Mouse (Mus musculus) ZHBTc4 (cell line): Measurements from ENCODE around the gene Otulinl.

Experiments
- DNase-seq: peaks from one replicate; pipeline ENCODE4 v3.0.0-alpha.2; 2011; ENCODE audit warnings: low read depth, low spot score

Gene Otulinl

DNA sequence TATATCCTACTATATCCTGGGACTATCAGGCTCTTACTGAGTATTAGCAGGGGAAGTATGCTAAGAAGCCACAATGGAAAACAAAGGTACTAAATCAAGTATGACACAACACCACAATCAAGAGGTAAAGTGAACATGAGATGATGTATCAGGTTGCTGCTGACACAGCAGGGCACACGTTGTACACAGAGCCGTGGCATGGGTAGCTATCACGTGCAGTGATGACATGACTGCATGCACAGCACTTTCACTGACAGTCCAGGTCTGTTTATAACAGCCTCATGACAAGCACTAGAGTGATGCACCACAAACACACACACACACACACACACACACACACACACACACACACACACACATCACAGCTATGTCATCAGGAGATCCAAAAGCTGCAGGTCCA is 64.2 kb downstream of the Otulinl start:
- no peak for DNase-seq

DNA sequence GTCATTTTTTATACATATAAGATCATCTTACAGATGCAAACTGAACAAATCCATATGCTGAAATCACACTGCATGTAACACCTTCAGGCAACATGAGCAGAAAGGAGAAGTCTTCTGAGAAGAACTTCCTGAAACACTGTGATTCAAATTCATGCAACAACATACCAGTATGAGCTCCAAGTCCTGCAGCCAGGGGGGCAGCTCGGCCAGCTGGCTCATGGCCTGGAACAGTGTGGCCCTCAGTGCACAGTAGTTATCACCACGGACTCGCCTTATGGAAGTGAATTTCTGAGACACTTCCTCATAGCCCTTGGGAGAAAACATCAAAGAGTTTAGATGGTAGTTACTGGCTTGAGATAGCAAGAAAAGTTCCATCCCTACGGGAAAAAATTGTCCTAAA is 65.2 kb downstream of the Otulinl start:
- no peak for DNase-seq

DNA sequence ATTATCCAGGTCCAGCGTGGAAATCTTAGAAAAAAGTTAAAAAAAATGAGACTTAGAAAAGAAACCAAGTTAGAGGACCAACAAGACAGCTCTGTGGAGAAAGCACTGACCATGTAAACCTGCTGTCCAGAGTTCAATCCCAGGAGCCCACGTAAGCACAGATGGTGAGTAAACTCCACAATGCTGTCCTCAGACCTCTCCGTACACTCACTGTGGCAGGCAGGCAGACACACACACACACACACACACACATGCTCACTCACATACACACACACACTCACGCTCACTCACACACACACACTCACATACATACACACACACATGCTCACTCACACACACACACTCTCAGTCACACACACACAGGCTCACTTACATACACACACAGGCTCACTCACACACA is 68.1 kb downstream of the Otulinl start:
- no peak for DNase-seq

DNA sequence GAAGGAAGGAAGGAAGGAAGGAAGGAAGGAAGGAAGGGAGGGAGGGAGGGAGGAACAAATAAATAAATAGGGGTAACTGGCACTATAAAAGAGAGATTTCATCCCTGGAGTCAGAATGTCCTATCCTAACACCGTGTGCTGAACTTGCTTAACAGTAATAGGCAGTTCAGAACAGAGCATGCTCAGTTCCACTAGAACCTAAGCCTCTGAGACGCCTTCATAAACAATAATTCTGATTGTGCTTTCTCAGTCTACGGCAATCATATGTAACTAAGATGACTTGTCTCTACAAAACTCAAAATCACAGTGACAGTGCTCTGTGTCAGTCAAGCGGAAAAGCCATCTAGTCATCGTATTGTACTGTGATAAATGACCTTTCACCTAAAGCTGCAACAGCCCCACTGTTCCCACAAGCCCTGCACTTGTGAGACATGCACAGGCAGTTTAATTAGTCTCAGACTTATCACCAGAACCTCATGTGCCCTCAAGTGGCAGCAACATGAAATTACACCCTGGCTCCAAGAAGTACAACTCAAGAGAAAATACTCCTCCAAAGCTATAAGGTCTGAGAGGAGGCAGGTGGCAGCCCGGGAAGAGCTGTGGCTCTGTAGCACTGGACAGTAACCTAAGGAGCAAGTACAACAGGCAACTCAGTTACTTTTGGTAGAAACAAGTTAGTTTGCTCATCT is 68.7 kb downstream of the Otulinl start:
- DNase-seq, result peak; percentile 86

DNA sequence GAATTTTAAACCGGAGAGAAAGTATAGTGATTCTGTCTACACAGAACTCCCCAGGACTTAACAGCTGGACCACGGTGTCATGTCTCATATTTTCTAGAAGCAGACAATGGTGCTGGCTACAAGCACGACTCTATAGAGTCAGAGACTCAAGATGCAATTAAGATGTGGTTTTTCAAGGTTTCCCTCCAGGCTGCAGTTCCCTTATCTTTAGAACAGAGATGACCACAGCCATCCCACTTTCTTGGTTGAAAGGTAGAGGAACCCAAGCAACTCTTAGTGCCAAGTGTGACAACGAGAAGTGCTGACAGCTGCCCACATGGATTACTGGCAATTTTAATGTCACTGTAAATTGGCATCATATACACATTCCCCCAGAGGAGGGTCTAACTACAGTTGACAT is 71.8 kb downstream of the Otulinl start:
- DNase-seq, result no peak

DNA sequence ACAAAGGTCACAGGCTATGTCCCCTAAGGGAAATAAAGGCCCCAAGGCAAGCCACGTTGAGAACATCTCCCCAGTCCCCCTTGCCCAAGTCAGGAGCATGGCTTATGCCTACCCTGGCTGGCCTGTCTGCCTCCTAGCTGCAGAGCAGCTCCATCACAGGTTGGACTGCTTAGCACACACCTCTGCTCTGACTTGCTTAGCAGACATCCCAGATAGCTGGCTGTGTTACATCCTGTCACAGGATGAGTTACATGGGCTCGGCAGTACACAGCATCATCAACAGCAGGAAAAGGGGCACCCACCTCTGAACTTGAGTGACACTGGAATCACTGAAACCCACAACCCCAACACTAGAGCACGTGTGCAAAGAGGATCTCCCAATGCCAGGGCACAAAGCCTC is 76.1 kb downstream of the Otulinl start:
- no peak for DNase-seq
